Mouse (Mus musculus) heart, adult 18-20 months (tissue): Measurements from ENCODE around the gene Rfc2. TPM values are rescaled to one million over a fixed set of nuclear protein-coding genes. Genes with fewer than 3 reads are reported as not detected.

ENCODE experiments used
- DNase-seq, 2 experiments: peaks; one replicate each; pipeline ENCODE4 v3.0.0; 2021 to 2022; ENCODE audit warnings: mixed read lengths in 1 of 2
- total RNA-seq, 2 experiments: library from RNA; stranded (reverse); gene quantifications; 2 replicates each; pipeline ENCODE4 v1.2.3; 2021

The Rfc2 gene
- total RNA-seq, 2 experiments from 2014 or later = 20.7 to 25.0 TPM

DNA sequence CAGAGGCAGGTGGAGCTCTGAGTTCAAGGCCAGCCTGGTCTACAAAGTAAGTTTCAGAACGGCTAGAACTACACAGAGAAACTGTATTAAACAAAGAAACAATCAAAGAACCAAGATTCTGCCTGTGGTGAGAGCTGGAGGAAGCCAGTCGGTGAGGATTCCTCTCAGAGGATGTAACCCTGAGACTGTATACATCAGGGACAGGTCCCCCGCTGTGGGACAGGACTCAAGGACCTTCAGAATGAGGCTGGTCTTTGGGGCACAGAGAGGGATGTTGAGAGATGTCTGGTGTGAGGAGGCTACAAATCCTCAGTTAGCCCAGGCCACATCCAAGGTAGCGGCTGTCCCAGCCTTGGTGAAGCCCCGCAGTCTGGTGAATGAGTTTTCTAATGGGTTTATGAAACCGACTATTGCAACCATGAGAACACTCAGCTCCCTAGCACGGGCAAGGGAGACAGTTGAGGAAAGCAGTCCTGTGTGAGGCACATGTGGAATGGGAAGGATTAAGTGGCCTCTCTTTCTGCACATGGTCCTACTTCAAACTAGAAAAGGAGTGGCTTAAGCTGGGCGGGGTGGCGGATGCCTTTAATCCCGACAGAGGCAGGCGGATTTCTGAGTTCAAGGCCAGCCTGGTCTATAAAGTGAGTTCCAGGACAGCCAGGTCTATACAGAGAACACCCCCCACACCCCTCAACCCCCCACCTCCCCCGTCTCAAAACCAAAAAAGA lies 28.9 kb downstream of the Rfc2 start:
- DNase-seq = no peak

DNA sequence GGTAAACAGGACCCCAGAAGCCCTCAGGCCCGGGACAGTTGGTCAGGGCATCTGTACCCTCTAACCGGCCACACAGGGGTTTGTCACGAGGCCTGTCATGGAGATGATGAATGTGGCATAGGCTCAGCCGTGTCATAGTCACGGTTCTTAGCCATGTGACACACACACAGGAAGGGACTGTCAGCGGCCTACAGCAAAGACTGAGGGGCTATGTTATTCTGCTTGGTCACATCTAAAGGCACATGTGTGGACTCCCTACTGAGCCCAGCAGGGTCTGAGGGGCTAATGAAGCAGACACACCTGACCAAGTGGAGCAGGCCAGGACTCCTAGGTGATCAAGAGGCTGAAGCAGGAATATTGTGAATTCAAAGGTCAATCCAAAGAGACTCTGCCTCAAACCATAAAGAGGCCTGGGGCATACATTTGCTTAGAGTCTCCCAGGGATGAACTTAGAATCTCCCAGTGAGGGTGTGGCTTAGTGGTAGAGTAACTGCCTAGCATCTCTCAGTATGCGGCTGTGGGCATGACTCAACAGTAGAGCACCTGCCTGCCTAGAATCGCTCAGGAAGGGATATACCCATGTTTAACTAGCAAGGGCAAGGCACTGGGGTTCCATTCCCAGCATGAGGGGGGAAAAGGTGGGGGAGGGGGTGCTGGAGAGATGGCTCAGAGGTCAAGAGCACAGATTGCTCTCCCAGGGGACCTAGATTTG lies 30.8 kb downstream of the Rfc2 start:
- no peak for DNase-seq

DNA sequence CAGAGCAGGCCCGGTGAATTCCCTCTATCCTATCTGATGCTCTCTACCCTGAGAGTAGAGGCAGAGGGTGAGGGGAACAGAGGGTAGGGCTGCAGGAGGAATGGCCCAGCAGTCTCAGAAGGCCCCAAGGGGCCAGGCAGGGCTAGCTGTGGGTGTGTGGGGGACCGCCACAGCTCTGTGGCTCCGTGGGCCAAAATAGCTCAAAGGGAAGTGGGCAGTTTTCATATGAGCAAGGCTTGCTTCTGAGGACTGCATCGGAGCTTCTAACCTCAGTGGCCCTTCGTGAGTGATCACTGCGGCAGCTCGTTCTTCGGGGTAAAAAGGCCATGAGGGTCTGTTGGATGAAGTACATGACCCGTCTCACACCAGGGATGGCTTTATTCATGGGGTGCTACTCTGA lies 32.6 kb downstream of the Rfc2 start:
- DNase-seq = peak in 1 of 2 experiments; percentile 45

DNA sequence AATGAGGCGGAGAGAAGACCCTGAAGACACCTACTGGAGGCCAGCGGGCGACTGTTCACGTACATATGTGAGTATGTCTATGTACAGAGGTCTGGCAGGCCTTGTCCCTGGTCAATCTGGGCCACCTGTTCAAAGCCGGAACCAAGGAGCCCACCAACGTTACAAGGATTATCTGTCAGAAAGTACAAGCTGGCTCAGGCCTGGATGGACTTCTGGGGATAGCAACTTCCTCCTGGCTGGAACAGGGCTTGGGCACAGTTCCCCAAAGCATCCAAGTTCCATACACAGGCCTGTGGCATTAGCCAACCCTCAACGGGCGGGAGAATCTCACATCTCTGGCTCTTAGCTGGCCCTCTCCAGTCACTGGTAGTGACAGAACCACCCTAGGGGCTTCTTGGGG lies 33.1 kb downstream of the Rfc2 start:
- peak in 1 of 2 experiments; percentile 31 for DNase-seq

DNA sequence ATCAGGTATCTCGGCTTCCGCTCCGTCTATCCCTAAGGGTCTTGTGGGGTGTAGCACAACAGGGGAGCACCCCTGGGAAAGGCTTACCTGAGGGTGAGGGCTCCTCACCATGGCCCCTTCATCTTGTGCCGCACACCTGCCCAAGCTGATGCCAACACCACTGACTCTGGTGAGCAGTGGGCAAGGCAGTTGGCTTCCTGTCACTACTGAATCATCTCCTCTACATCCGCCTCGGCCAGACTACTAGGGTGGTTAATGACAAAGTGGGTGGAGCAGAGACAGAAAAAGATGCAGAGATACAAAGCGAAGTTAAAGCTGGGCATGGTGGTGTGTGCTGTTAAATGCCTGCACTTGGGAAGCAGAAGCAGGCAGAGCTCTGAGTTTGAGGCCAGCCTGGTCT lies 33.6 kb downstream of the Rfc2 start, which contains the start of gene Lat2:
TSS of gene Lat2 (minus strand) at position 224 of the 400 bp plus-strand sequence.
- peak in 1 of 2 experiments; percentile 25 for DNase-seq

DNA sequence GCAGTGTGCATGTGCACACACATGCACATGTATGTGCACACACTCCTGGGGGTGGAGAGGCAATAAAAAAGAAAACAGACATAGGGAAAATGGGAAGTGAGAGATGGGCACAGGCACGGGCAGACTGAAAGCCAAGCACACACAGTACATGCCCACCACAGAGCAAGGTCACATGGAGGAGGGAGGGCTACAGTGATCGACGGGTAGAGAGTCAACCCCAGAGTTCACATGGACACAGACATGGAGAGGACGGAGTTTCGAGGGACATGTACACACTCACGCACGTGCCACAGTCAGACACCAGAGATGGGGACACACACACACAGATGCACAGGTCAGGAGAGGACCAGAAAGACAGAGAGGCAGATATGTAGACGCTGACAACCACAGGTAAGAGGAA lies 34.2 kb downstream of the Rfc2 start:
- no peak for DNase-seq

DNA sequence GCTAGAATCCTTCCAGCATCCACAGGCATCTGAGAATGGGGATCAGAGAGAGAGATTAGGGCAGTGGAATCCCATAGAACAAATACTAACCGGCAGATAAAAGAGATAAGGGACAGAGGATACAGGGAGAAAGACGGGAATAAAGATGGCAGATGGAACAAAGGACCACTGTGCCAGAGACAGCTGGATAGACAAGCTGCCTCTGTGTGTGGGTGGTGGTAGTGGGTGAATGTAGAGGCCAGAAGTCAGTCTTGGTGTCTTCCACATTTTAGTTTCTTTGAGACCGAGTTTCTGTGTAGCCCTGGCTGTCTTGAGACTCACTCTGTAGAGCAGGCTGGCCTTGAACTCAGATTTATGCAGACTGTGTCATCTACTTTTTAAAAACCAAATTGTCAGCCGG lies 34.6 kb downstream of the Rfc2 start:
- no peak for DNase-seq

DNA sequence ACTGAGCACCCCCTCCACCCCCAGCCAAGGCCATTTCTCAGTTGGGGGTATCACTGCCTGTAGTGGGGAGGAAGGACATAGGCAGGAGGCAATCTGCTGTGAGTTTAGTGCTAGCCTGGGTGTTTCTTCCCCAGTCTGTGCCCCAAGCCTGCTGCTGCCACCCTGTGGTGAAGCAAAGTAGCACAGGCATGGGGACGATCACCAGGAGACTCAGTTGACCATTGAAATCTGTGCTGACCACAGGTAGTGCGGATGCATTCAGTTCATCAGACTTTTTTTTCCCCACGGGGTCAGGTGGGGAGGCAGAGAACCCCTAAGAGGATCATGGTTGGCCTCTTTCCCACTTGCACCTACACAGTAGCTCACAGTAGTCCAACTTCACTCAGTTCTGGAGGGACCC lies 35.9 kb downstream of the Rfc2 start:
- DNase-seq = peak; percentile 55 to 85

DNA sequence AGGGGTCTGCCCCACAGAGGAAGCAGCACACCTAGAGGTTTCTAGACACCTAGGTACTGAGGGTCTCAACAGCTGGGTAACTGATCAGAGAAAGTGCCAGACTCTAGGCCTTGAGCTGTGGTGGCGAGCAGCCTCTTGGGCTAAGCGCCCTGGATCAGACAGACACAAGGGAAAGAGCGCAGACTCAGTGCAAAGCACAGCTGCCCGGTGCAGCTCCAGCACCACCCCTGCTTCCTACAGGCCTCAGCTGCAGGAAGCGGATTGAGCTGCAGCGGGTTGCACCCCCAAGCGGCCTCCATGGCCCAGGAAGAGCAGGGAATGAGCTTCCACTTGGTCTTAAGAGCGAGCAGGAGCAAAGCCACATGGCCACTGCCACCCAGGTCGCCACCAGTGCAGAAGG lies 39.3 kb downstream of the Rfc2 start:
- DNase-seq = no peak

DNA sequence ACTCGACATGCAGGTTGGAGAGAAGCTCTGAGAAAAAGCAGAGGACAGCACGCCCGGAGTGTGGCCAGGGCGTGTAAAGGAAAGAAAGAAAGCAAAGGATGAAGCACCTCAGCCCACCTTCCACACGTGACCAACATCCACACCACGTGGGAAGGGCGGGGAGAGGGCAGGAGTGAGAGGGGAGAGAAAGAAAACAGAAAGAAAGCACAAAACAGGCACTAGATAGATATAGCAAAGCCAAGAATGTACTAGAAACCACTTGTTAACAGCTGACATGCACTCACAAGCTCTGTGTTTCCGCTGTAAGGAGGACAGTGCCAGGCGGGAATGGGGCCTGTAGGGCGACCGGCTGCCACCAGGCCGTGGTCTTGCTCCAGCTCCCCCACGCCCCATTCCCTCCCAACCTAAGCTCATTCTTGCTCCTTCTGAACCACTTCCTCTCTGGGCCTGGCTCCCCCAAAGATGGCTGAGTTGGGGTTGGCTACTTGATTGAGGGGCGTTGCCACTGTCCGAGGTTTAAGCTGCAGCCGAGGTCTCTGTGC lies 40.0 kb downstream of the Rfc2 start:
- no peak for DNase-seq

DNA sequence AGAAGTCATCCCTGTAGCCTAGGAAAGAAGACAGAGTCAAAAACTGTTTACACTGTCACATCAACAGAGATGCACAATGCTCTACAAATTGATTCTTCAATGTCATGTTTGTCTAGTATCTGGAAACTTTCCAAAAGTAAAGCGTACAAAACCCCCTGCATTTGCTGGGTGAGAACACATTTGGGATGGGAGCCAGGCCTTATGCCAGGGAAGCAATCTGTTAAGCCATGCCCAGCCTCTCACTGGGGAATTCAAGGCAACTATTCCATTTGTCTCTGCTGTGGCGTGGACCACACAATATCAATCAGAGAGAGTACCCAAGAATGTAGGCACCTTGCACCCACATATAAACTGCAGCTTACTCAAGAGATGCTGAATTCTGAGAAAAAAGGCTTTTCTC lies 40.9 kb downstream of the Rfc2 start:
- no peak for DNase-seq

DNA sequence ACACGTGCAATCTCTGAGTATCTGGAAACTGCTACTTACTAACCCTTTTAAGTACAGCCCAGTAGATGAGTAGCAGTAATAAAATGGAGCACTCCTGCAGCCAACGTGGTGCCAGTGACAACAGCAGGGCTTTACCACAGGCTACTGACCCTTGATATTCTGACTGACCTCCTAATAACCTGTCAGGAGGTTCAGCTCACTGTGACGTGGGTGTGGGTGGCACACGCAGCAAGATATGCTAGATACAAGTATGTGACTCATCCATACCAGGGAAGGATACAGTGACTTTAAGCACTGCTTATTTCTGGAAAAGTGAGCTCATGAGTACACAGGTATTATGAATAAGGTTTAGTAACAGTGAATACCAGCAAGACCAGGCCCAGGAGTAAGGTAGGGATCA lies 48.3 kb downstream of the Rfc2 start:
- no peak for DNase-seq

DNA sequence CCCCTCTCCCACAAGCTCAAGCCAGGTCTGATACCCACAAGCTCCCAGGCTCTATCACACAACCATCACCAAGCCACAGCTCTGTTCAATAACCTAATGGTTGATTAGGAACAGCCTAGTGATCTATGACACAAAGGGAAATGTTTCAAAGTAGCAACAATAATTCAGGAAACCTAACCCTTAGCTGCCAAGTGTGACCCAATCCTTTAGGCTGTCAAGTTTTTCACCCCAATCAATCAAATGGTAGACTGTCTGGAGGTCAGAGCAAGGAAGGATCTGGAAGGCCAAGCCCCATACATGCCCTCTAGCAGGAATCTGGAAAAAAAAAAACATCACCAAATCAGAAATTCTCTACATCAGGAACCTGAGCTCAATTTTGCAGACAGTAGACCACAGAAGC lies 49.7 kb downstream of the Rfc2 start:
- no peak for DNase-seq

DNA sequence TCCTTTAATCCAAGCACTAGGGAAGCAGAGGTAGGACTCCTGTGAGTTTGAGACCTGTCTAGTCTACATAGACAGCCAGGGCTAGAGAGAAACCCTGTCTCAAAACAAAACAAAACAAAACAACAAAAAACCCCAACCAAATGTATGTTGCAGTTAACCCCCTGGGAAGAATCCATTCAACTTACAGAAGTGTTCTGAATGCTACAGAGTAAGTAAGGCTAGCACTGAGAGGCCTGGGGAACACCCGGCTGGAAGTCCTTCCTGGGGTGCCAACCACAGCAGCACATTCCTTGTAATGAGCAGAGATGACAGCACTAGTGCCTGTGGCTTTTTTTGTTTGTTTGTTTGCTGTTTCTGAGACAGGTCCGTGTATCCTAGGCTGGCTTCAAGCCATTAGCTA lies 51.7 kb downstream of the Rfc2 start:
- no peak for DNase-seq

DNA sequence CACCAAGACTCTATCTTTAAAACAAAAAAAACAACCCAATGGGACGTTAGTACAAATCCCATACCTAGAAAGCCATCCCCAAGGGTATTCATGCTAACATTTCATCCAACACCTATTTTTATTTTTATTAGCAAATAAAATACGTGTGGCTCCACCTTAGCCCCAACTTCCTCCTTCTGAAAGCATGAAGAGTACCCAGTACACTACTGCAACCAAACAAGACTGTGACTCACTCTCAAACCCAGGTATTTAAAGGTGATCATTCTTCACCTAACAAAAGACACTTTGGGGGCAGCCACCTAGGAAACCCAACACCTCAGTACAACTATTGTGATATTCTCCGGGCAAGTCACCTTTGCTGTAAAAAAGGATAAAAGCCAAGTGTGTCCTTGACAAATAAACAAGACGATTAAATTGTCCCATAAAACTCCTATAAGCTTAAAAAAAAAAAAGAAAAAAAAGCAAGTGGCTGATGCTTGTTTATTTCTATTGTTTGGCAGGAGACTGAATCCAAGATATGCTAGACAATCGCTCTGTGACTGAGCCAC lies 56.7 kb downstream of the Rfc2 start:
- no peak for DNase-seq

DNA sequence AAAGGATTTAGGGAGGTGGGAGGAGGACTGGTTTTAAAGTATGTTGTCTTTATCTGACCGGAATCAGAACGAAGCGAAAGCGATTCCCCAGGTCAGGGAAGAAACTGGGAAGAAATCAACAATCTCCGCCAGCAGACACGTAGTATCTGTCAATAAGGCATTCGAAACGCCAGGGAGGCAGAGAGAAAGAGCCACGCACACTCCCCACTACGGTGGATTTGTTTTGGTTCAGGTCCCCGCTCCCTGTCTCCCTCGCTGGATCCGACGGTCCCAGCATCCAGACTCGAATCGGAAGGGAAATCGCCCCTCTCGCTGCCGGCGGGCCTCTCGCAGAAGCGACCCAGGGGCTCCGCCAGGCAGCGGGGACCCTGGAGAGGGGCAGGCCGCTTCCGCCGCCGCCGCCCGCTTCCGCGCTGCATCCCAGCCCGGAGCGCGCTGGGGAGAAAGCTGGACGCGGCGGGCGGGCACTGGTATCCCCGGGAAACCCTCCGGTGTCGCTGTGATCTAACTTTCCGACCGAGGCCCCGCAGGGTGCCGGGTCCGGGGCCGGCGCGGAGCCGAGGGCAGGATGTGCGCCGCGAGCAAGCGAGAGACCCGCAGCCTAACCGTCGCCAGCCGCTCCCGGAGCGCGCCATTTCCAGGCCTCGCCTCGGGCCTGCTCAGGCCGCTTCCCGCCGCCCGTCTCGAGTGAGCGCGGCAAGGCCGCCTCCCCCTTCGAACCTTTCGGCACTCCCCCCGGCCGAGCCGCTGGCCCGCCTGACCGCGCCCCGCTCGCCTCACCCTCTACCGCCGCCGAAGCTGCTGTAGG lies 57.5 kb downstream of the Rfc2 start:
- no peak for DNase-seq

DNA sequence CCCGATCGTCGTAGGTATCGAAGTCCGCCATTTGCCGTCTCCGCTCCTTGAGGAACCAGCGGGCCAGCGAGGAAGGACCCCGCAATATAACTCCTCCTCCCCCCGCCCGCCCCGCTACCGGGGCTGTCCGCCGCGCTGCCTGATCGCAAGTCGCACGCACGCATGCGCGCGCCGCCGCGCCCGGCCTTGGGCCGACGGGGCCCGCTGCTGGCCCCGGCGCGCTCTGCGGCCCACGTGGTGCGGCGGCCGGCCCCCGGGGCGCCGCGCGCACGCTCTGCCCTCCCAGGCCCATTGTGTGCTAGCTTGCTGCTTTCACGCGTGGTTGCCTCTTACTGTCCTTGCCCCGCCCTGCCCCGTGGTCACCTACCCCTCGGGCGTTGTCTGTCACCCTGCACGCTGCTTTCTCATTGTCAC lies 58.1 kb downstream of the Rfc2 start, which contains the start of gene Eif4h:
TSS of gene Eif4h (minus strand) at position 222 of the 414 bp plus-strand sequence.
- DNase-seq = peak; percentile 96 to 98

DNA sequence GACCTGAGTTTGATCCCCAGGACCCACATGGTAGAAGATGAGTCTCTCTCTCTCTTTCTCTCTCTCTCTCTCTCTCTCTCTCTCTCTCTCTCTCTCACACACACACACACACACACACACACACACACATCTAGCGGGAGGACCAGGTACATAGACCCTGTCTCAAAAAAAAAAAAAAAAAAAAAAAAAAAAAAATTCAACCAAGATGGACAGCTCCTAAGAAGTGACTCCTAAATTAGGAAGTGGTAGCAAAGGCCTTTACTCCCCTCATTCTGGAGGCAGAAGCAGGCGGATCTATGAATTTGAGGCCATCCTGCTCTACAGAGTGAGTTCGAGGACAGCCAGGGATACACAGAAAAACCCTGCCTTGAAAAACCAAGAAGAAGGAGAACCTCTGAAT lies 59.2 kb downstream of the Rfc2 start:
- DNase-seq = no peak

DNA sequence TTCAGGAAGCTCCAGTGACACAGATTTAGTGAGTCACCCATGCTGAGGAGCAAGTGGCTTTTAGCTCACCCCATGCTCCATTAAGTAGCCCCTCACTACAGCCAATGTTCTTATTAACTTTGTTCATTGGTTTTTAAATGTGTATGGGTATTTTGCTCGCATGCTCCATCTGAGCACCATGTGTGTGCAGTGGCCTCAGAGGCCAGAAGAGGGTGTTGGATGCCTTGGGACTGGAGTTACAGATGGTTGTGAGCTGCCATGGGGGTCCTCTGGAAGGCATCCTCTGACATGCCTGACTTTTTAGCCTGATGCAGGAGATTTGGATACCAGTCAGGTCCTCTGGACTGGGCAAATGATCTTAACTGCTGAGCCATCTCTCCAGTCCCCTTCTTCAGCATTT lies 63.0 kb downstream of the Rfc2 start:
- DNase-seq = no peak

DNA sequence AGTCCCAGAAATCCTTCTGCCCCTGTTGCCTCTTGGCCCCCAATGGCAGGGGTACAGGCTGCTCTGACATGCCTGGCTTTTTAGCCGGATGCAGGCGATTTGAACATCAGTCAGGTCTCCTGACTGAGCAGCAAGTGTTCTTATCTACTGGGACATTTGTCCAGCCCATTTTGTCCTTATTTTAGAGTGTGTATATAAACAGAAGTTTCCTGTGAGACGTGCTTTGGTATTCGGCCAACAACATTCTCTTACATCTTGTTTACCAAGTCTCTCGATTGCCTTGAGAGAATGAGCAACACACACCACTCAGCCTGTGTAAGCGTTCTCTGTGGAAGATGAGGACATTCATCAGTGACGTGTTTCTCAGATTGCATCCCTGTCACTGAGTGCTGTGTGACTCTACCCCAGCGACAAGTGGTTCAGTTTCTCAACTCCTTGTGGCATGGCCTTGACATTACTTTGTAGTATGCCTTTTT lies 63.5 kb downstream of the Rfc2 start:
- DNase-seq = peak; percentile 53 to 82

DNA sequence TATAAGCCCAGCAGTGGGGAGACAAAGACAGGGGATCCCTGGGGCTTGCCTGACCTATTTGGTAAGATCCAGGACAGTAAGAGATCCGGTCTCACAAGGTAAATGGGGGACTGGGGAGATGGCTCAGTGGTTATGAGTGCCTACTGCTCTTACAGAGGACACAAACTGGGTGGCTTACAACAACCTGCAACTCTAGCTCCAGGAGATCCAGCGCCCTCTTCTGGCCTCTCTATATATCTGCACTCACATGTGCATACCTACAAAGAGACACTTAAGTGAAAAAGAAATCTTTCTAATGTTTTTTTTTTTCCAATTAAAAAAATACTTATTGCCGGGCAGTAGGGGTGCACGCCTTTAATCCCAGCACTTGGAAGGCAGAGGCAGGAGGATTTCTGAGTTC lies 65.3 kb downstream of the Rfc2 start:
- DNase-seq = no peak

DNA sequence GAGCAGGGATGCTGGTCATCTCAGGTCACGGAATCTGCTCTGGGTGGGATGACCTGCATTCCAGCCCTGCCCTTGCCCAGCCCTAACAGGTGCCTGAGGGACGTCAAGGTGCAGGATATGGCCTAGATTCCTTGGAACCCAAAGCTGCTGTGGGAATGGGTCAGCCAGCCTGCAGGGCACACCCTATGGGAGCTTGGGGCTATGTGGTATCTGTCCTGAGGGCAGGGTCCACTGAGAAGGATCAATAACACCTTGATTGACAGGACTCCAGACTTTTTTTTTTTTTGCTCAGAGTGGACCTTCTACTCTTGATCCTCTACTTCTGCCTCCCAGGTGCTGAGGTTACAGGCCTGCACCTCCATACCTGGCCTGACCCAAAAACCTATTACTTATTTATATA lies 66.2 kb downstream of the Rfc2 start:
- DNase-seq = no peak
